Mouse (Mus musculus) stomach, embryonic 15.5 days (tissue): Measurements from ENCODE around the gene Gm21992. TPM values are rescaled to one million over a fixed set of nuclear protein-coding genes. Genes with fewer than 3 reads are reported as not detected.
A peak's percentile ranks its signal among the peaks of the same experiment; 100 is the strongest.

Source experiments
- ATAC-seq: fragments of 200-750 bp; cut with Nextera tagmentation; 2 replicates; pipeline ENCODE4 v1.8.0; 2017; ENCODE audit warnings: low read depth, moderate number of reproducible peaks, moderate TSS enrichment; ENCODE audit not compliant: insufficient read depth, low FRiP score
- H3K27ac ChIP-seq: fragments of 300-500 bp; sonication (generic); 2 replicates; pipeline ENCODE4 v1.5.1; 2015; ENCODE audit warnings: mild to moderate bottlenecking, inconsistent platforms
- H3K27me3 ChIP-seq: fragments of 300-500 bp; sonication (generic); replicated peaks from 2 replicates; pipeline ENCODE4 v1.6.1; 2015; ENCODE audit warnings: inconsistent platforms
- H3K36me3 ChIP-seq: fragments of 300-500 bp; sonication (generic); 2 replicates; pipeline ENCODE4 v1.6.1; 2015; ENCODE audit warnings: inconsistent platforms
- H3K4me1 ChIP-seq: fragments of 300-500 bp; sonication (generic); 2 replicates; pipeline ENCODE4 v1.6.1; 2015; ENCODE audit warnings: inconsistent platforms
- H3K4me2 ChIP-seq: fragments of 300-500 bp; sonication (generic); 2 replicates; pipeline ENCODE4 v1.6.1; 2015; ENCODE audit warnings: mild to moderate bottlenecking, inconsistent platforms
- H3K4me3 ChIP-seq: fragments of 300-500 bp; sonication (generic); replicated peaks from 2 replicates; pipeline ENCODE4 v1.5.1; 2015; ENCODE audit warnings: inconsistent platforms
- H3K9ac ChIP-seq: fragments of 300-500 bp; sonication (generic); 2 replicates; pipeline ENCODE4 v1.6.1; 2015; ENCODE audit warnings: inconsistent platforms
- H3K9me3 ChIP-seq: fragments of 300-500 bp; sonication (generic); 2 replicates; pipeline ENCODE4 v1.6.1; 2016; ENCODE audit warnings: inconsistent platforms
- WGBS: fragments of 180-500 bp; shearing (Covaris S2); methylation state at CpG from one replicate; pipeline ENCODE4 v1.1.7; 2015; 5-methylcytosine and 5-hydroxymethylcytosine counted together
- polyA plus RNA-seq: library from polyadenylated mRNA; unstranded; fragments of >200 nt; fragmentation: Nextera tagmentation; extraction: Ambion mirVana; gene quantifications from 2 replicates; pipeline ENCODE4 v1.2.1, GENCODE M21; 2015

Gm21992 gene
- polyA plus RNA-seq, result 29.9 and 38.0 TPM in 2 replicates

DNA sequence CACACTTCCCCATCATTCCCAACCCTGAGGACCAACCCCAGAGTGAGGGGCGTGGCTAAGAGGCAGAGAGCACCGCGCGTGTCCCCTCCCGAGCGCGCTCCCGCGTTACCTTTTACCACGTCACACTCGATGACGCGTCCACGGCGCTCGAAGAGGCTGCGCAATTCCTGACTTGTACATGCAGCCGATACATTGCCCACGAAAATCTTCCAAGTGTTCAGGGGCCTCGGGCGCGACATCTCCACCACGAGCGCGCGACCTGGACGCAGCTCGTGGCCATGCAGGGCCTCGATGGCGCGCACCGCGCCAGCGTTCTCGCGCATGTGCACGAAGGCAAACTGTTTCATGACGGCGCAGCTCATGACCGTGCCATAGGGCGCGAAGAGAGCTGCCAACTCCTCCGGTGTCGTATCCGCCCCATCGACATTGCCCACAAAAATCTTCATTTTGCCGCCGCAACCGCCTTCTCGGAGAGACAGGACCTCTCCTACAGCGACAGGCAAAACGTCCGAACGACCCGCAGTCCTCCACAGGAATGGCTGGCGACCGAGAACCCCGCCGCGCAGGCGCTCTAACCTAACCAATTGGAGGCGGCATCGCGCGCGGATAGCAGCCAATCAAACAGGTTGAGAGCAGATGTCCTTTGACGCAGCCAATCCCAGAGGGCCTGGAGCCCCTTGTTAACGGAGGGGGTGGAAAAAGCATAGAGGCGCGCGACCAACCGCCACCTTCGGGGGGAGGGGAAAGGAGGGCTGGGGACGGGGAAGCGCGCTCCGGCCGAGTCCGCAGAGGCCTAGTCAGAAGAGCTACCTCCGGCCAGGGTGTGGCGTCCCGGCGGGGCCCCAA, at the start of gene Gm21992, which contains the start of gene Rbm14:
Gene Gm21992 (minus strand): TSS at position 550 of the 846 bp plus-strand sequence.
Gene Rbm14 (minus strand): TSS at position 572 of the 846 bp plus-strand sequence.
- H3K4me1 ChIP-seq, result peaks cover 13% of the 10 kb centered on the region
- ATAC-seq, result peak; percentile 98
- peak within 1 kb of the TSS; percentile 94 for H3K9ac ChIP-seq
- peak within 1 kb of the TSS; percentile 98 for H3K27ac ChIP-seq
- peak within 1 kb of the TSS; percentile 82 for H3K4me2 ChIP-seq
- peak within 1 kb of the TSS; percentile 77 for H3K4me3 ChIP-seq
- WGBS, result under 1% methylated on average over 83 of the region's 83 CpGs
- no peaks in the 10 kb centered on the region for H3K36me3 ChIP-seq
- H3K9me3 ChIP-seq, result no peaks in the 10 kb centered on the region
- H3K27me3 ChIP-seq, result no peaks in the 10 kb centered on the region

DNA sequence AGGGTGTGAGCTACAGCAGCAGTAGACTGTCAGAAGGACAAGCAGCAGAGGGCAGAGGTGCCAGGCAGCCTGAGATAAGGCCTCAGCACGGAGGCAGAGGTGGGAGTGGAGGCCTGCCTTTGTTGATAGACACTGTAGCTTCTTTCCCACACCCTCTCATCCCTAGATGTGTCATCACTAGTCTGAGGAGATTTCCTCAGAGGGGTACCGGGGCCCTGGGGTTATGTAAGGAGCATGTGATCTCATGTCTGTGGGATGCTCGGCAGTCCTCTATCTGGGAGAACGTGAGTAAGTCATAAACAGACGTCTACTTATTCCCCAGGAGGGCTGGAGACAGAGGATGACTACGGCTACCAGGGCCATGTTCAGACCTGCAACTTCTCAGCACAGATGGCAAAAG, 47.7 kb upstream of the Gm21992 start:
- Histone ChIP-seq H3K4me1 (peaks cover 11% of the 10 kb centered on the region; the same call in 1 of the 2 replicates), H3K36me3 (no peaks in the 10 kb centered on the region), H3K27ac (no peak overlapping the region), H3K4me2 (no peak overlapping the region), H3K4me3 (no peak overlapping the region), H3K9me3 (no peaks in the 10 kb centered on the region), H3K27me3 (no peaks in the 10 kb centered on the region), H3K9ac (no peak overlapping the region)
- ATAC-seq, result peak; percentile 91
- 65% methylated on average over 6 of the region's 6 CpGs for WGBS

DNA sequence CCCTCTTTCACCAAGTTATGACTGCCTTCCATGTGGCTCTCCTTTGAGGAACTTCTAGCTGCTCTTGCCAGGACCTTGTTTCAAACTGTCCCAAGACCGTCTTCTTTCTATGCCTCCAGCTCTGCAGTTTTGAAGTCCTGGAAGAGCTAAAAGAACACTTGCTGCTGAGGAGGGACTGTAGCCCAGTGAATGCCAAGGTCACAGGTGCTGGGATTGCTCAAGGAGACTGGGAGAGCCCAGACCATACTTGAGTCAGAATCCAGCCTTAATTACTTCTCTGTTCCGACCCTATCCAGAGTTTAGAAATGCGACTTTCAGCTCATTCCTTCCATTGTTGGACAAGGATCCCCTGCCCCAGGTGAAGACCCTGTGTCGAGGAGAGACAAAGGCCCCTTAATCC, 44.5 kb upstream of the Gm21992 start:
- Histone ChIP-seq H3K4me3 (peak overlapping the region; percentile 56), H3K27me3 (no peaks in the 10 kb centered on the region), H3K9ac (no peak overlapping the region), H3K27ac (no peak overlapping the region), H3K9me3 (no peaks in the 10 kb centered on the region), H3K4me1 (peaks cover 11% of the 10 kb centered on the region; the same call in 1 of the 2 replicates), H3K4me2 (peak overlapping the region; percentile 96), H3K36me3 (no peaks in the 10 kb centered on the region)
- WGBS, result 80% methylated on average over 4 of the region's 4 CpGs
- no peak for ATAC-seq

- Histone ChIP-seq H3K4me1 (peaks cover 11% of the 10 kb centered on the region; the same call in 1 of the 2 replicates), H3K27ac (no peak overlapping the region), H3K9ac (peak overlapping the region; percentile 43; the same call in 1 of the 2 replicates), H3K27me3 (no peaks in the 10 kb centered on the region), H3K4me3 (peak overlapping the region; percentile 56), H3K4me2 (peak overlapping the region; percentile 96), H3K36me3 (no peaks in the 10 kb centered on the region), H3K9me3 (no peaks in the 10 kb centered on the region)
- WGBS, result 3% methylated on average over 14 of the region's 14 CpGs
- peak; percentile 20; the same call in 1 of the 2 replicates for ATAC-seq
Observed at GRCm38 (mm10) chr19:4855470-4855820, 44.0 kb upstream of the Gm21992 start.

GRCm38 (mm10) chr19:4854552-4855469, 43.4 kb upstream of the Gm21992 start, which contains the start of gene Ctsf:
Gene Ctsf (plus strand): TSS chr19:4855130.
- peak; percentile 55; the same call in 1 of the 2 replicates for ATAC-seq
- peak within 1 kb of the TSS; percentile 43; the same call in 1 of the 2 replicates for H3K9ac ChIP-seq
- H3K27ac ChIP-seq, result no peak within 1 kb of the TSS

DNA sequence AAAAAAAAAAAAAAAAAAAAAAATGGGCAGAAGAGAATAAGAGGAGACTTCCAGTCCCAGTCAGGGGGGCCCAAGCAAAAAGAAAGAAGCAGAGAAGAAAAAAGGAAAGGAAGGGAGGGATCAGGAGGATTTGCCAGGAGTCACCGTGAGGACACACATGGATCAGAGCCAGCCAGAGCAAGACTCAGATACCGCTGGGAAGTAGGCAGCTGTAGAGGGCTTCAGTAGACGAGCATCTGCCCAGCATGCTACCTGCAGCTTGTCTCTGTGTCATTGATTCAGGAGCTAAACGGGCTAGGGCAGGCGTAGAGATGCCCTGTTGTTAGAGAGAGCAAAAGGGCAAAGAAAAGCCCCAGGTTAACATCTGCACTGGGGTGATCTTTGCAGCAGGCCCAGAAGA, 38.9 kb upstream of the Gm21992 start:
- Histone ChIP-seq H3K9ac (no peak overlapping the region), H3K4me2 (no peak overlapping the region), H3K36me3 (no peaks in the 10 kb centered on the region), H3K9me3 (no peaks in the 10 kb centered on the region), H3K4me1 (peaks cover 7% of the 10 kb centered on the region; the same call in 1 of the 2 replicates), H3K4me3 (no peak overlapping the region), H3K27ac (no peak overlapping the region), H3K27me3 (no peaks in the 10 kb centered on the region)
- 30% methylated on average over 5 of the region's 5 CpGs for WGBS
- ATAC-seq, result no peak

More at GRCm38 (mm10) chr19:4854552-4855469, 43.4 kb upstream of the Gm21992 start, which contains the start of gene Ctsf:
- WGBS, result 3% methylated on average over 45 of the region's 45 CpGs
- Histone ChIP-seq H3K4me2 (peak within 1 kb of the TSS; percentile 96), H3K27me3 (no peaks in the 10 kb centered on the region), H3K4me1 (peaks cover 11% of the 10 kb centered on the region; the same call in 1 of the 2 replicates), H3K36me3 (no peaks in the 10 kb centered on the region), H3K9me3 (no peaks in the 10 kb centered on the region), H3K4me3 (peak within 1 kb of the TSS; percentile 56)

DNA sequence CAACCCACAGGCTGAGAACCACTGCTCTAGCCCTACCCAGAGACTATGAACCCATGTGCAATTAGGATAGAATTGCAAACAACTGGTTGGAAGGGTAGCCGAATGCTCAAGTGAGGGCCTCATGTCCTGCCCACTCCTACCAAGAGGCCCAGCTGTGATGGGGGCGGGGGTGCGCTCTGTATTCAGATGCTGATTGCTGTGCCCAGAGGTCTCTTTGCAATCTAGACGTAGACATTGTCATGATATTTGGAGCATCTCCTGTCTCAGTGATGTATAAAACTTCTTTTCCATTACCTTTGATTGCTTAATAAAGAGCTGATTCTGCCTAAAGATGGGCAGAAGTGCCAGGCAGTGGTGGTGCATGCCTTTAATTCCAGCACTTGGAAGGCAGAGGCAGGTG, 38.4 kb upstream of the Gm21992 start:
- no peak overlapping the region for H3K4me3 ChIP-seq
- no peaks in the 10 kb centered on the region for H3K9me3 ChIP-seq
- no peaks in the 10 kb centered on the region for H3K36me3 ChIP-seq
- no peak overlapping the region for H3K27ac ChIP-seq
- no peaks in the 10 kb centered on the region for H3K27me3 ChIP-seq
- no peak overlapping the region for H3K9ac ChIP-seq
- ATAC-seq, result no peak
- H3K4me1 ChIP-seq, result peaks cover 5% of the 10 kb centered on the region; the same call in 1 of the 2 replicates
- WGBS, result 51% methylated on average over 4 of the region's 4 CpGs
- H3K4me2 ChIP-seq, result no peak overlapping the region

DNA sequence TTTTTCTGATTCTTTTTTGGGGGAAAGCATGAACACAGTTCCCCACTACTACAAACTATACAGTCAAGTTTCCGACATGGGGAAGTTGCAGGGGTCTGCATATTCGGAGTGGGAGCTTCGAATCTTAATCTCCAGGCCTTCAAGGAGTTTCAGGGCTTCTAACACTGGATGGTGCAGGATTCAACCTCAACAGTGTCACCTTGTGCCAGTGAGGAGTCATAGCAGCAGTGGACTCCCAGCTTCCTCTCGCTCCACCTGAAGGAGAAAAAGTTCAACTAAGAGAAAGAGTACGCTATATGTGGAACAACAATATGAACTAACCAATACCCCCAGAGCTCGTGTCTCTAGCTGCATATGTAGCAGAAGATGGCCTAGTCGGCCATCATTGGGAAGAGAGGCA, 36.1 kb upstream of the Gm21992 start:
- no peaks in the 10 kb centered on the region for H3K27me3 ChIP-seq
- H3K9me3 ChIP-seq, result no peaks in the 10 kb centered on the region
- ATAC-seq, result no peak
- no peaks in the 10 kb centered on the region for H3K4me1 ChIP-seq
- no peak overlapping the region for H3K4me3 ChIP-seq
- H3K9ac ChIP-seq, result no peak overlapping the region
- no peak overlapping the region for H3K27ac ChIP-seq
- WGBS, result 29% methylated on average over 7 of the region's 7 CpGs
- H3K4me2 ChIP-seq, result no peak overlapping the region
- H3K36me3 ChIP-seq, result no peaks in the 10 kb centered on the region

- H3K27ac ChIP-seq, result no peak overlapping the region
- H3K9me3 ChIP-seq, result no peaks in the 10 kb centered on the region
- H3K4me1 ChIP-seq, result no peaks in the 10 kb centered on the region
- 58% methylated on average over 2 of the region's 2 CpGs for WGBS
- ATAC-seq, result no peak
- no peaks in the 10 kb centered on the region for H3K36me3 ChIP-seq
- H3K4me2 ChIP-seq, result no peak overlapping the region
- H3K4me3 ChIP-seq, result no peak overlapping the region
- H3K9ac ChIP-seq, result no peak overlapping the region
- peaks cover 2% of the 10 kb centered on the region; the same call in 1 of the 2 replicates for H3K27me3 ChIP-seq
Observed at GRCm38 (mm10) chr19:4845846-4846245, 34.4 kb upstream of the Gm21992 start.

GRCm38 (mm10) chr19:4842611-4843010, 31.2 kb upstream of the Gm21992 start:
- H3K27ac ChIP-seq, result no peak overlapping the region
- 62% methylated on average over 2 of the region's 2 CpGs for WGBS
- ATAC-seq, result no peak

GRCm38 (mm10) chr19:4840848-4841247, 29.4 kb upstream of the Gm21992 start:
- no peak overlapping the region for H3K9ac ChIP-seq
- 75% methylated on average over 9 of the region's 9 CpGs for WGBS
- no peak overlapping the region for H3K27ac ChIP-seq
- no peak for ATAC-seq
- peaks cover 16% of the 10 kb centered on the region for H3K4me1 ChIP-seq
- no peak overlapping the region for H3K4me3 ChIP-seq
- H3K4me2 ChIP-seq, result no peak overlapping the region
- no peaks in the 10 kb centered on the region for H3K9me3 ChIP-seq
- peaks cover 14% of the 10 kb centered on the region for H3K27me3 ChIP-seq
- H3K36me3 ChIP-seq, result no peaks in the 10 kb centered on the region

More at GRCm38 (mm10) chr19:4842611-4843010, 31.2 kb upstream of the Gm21992 start:
- Histone ChIP-seq H3K9ac (no peak overlapping the region), H3K36me3 (no peaks in the 10 kb centered on the region), H3K4me2 (no peak overlapping the region), H3K4me1 (peaks cover 16% of the 10 kb centered on the region), H3K27me3 (peaks cover 14% of the 10 kb centered on the region), H3K4me3 (no peak overlapping the region), H3K9me3 (no peaks in the 10 kb centered on the region)
